Mouse (Mus musculus) stomach, postnatal 0 days (tissue): ENCODE data around the gene Dlgap1. TPM values are rescaled to one million over a fixed set of nuclear protein-coding genes. Genes with fewer than 3 reads are reported as not detected.

Experiments
- ATAC-seq: fragments of 200-750 bp; cut with Nextera tagmentation; 2 replicates; pipeline ENCODE4 v1.8.0; 2017; ENCODE audit not compliant: low FRiP score, low TSS enrichment
- DNase-seq: peaks from one replicate; pipeline ENCODE4 v3.0.0-alpha.2; 2016; ENCODE audit warnings: low spot score
- H3K27ac ChIP-seq: fragments of 300-500 bp; sonication (generic); replicated peaks from 2 replicates; pipeline ENCODE4 v1.5.1; 2014; ENCODE audit warnings: mild to moderate bottlenecking, control low read depth
- H3K27me3 ChIP-seq: fragments of 300-500 bp; sonication (generic); 2 replicates; pipeline ENCODE4 v1.6.1; 2014; ENCODE audit warnings: low read length; ENCODE audit not compliant: control insufficient read depth, insufficient read depth
- H3K36me3 ChIP-seq: fragments of 300-500 bp; sonication (generic); 2 replicates; pipeline ENCODE4 v1.6.1; 2014; ENCODE audit warnings: low read length, mixed read lengths; ENCODE audit not compliant: control insufficient read depth, insufficient read depth
- H3K4me1 ChIP-seq: fragments of 300-500 bp; sonication (generic); replicated peaks from 2 replicates; pipeline ENCODE4 v1.6.1; 2014; ENCODE audit warnings: antibody characterized with exemption; ENCODE audit not compliant: control insufficient read depth, insufficient read depth
- H3K4me2 ChIP-seq: fragments of 300-500 bp; sonication (generic); replicated peaks from 2 replicates; pipeline ENCODE4 v1.6.1; 2014; ENCODE audit warnings: low read depth, mild to moderate bottlenecking, control low read depth, moderate library complexity
- H3K4me3 ChIP-seq: fragments of 300-500 bp; sonication (generic); 2 replicates; pipeline ENCODE4 v1.5.1; 2014; ENCODE audit warnings: low read depth, low read length, control low read depth
- H3K9ac ChIP-seq: fragments of 300-500 bp; sonication (generic); 2 replicates; pipeline ENCODE4 v1.6.1; 2014; ENCODE audit warnings: mild to moderate bottlenecking, low read length, control low read depth, mixed read lengths
- H3K9me3 ChIP-seq: fragments of 300-500 bp; sonication (generic); 2 replicates; pipeline ENCODE4 v1.6.1; 2016; ENCODE audit warnings: low read length; ENCODE audit not compliant: control insufficient read depth
- CTCF ChIP-seq: IDR thresholded peaks from 2 replicates; pipeline ENCODE4 v1.5.1; 2016; ENCODE audit warnings: antibody characterized with exemption, low read depth, mild to moderate bottlenecking, moderate library complexity
- EP300 ChIP-seq: optimal IDR thresholded peaks from 2 replicates; pipeline ENCODE3; 2016; ENCODE audit warnings: antibody characterized with exemption
- WGBS: fragments of 180-500 bp; shearing (Covaris S2); extraction: QIAGEN DNeasy Blood & Tissue Kit; methylation state at CpG from one replicate; pipeline ENCODE4 v1.1.7; 2014; 5-methylcytosine and 5-hydroxymethylcytosine counted together
- polyA plus RNA-seq: library from polyadenylated mRNA; unstranded; fragments of >200 nt; fragmentation: Nextera tagmentation; extraction: Ambion mirVana; gene quantifications from 2 replicates; pipeline ENCODE4 v1.2.1, GENCODE M21; 2015

Dlgap1 gene
- polyA plus RNA-seq, 1 experiment from 2014 or later, result 1.6 TPM

GRCm38 (mm10) chr17:70307418-70308176 lies 338.7 kb downstream of the Dlgap1 start:
- Histone ChIP-seq H3K9me3 (no peaks in the 10 kb centered on the region), H3K4me3 (no peak overlapping the region), H3K4me2 (no peak overlapping the region), H3K9ac (no peak overlapping the region), H3K27ac (no peak overlapping the region), H3K4me1 (no peaks in the 10 kb centered on the region), H3K27me3 (no peaks in the 10 kb centered on the region), H3K36me3 (no peaks in the 10 kb centered on the region)
- WGBS, result 75% methylated on average over 11 of the region's 11 CpGs
- TF ChIP-seq EP300 (no peak), CTCF (no peak)
- ATAC-seq, result no peak
- no peak for DNase-seq

- H3K4me1 ChIP-seq, result no peaks in the 10 kb centered on the region
- no peaks in the 10 kb centered on the region for H3K27me3 ChIP-seq
- no peaks in the 10 kb centered on the region for H3K9me3 ChIP-seq
- H3K9ac ChIP-seq, result no peak overlapping the region
- WGBS, result 61% methylated on average over 22 of the region's 22 CpGs
- no peaks in the 10 kb centered on the region for H3K36me3 ChIP-seq
- ATAC-seq (no peak), DNase-seq (no peak)
- no peak overlapping the region for H3K4me3 ChIP-seq
- H3K27ac ChIP-seq, result no peak overlapping the region
- TF ChIP-seq CTCF, result no peak
- no peak for TF ChIP-seq EP300
- H3K4me2 ChIP-seq, result no peak overlapping the region
These were observed 339.7 kb downstream of the Dlgap1 start for GRCm38 (mm10) chr17:70308364-70309231.

- no peak overlapping the region for H3K27ac ChIP-seq
- H3K27me3 ChIP-seq, result no peaks in the 10 kb centered on the region
- no peak for ATAC-seq
- no peaks in the 10 kb centered on the region for H3K4me1 ChIP-seq
- no peak overlapping the region for H3K9ac ChIP-seq
- H3K4me3 ChIP-seq, result no peak overlapping the region
- TF ChIP-seq CTCF (no peak), EP300 (no peak)
- no peaks in the 10 kb centered on the region for H3K36me3 ChIP-seq
- DNase-seq, result no peak
- no peak overlapping the region for H3K4me2 ChIP-seq
- 75% methylated on average over 5 of the region's 5 CpGs for WGBS
- H3K9me3 ChIP-seq, result no peaks in the 10 kb centered on the region
These were observed 347.5 kb downstream of the Dlgap1 start for GRCm38 (mm10) chr17:70316327-70316726.

- no peak for TF ChIP-seq EP300
- TF ChIP-seq CTCF, result no peak
- Histone ChIP-seq H3K4me3 (no peak overlapping the region), H3K27me3 (no peaks in the 10 kb centered on the region), H3K4me1 (no peaks in the 10 kb centered on the region), H3K27ac (no peak overlapping the region), H3K4me2 (no peak overlapping the region), H3K36me3 (no peaks in the 10 kb centered on the region), H3K9ac (no peak overlapping the region), H3K9me3 (no peaks in the 10 kb centered on the region)
- ATAC-seq (no peak), DNase-seq (no peak)
- 82% methylated on average over 7 of the region's 7 CpGs for WGBS
These were observed 348.9 kb downstream of the Dlgap1 start for GRCm38 (mm10) chr17:70317779-70318178.

GRCm38 (mm10) chr17:70321976-70322375 lies 353.1 kb downstream of the Dlgap1 start:
- TF ChIP-seq CTCF (no peak), EP300 (no peak)
- 78% methylated on average over 6 of the region's 6 CpGs for WGBS
- Histone ChIP-seq H3K4me3 (no peak overlapping the region), H3K27ac (no peak overlapping the region), H3K9ac (no peak overlapping the region), H3K36me3 (no peaks in the 10 kb centered on the region), H3K4me1 (no peaks in the 10 kb centered on the region), H3K4me2 (no peak overlapping the region), H3K27me3 (no peaks in the 10 kb centered on the region), H3K9me3 (no peaks in the 10 kb centered on the region)
- no peak for DNase-seq
- ATAC-seq, result no peak

GRCm38 (mm10) chr17:70333440-70333839 lies 364.6 kb downstream of the Dlgap1 start:
- 77% methylated on average over 6 of the region's 6 CpGs for WGBS

More at GRCm38 (mm10) chr17:70333440-70333839, 364.6 kb downstream of the Dlgap1 start:
- Histone ChIP-seq H3K27ac (no peak overlapping the region), H3K27me3 (no peaks in the 10 kb centered on the region), H3K4me2 (no peak overlapping the region), H3K4me3 (no peak overlapping the region), H3K36me3 (no peaks in the 10 kb centered on the region), H3K4me1 (no peaks in the 10 kb centered on the region), H3K9me3 (no peaks in the 10 kb centered on the region), H3K9ac (no peak overlapping the region)
- no peak for TF ChIP-seq CTCF
- no peak for TF ChIP-seq EP300
- ATAC-seq, result no peak
- DNase-seq, result no peak
